Mouse (Mus musculus) testis, adult 2 months (tissue): ENCODE measurements around the gene Cers2. TPM values are rescaled to one million over a fixed set of nuclear protein-coding genes. Genes with fewer than 3 reads are reported as not detected.

Source experiments
- H3K27ac ChIP-seq: fragments of 200-500 bp; 2 replicates; pipeline ENCODE4 v1.5.1; 2012; ENCODE audit warnings: low read depth, low read length; ENCODE audit not compliant: control insufficient read depth, insufficient read depth
- H3K27me3 ChIP-seq: fragments of 200-500 bp; 2 replicates; pipeline ENCODE4 v1.6.1; 2012; ENCODE audit warnings: mild to moderate bottlenecking, low read length, moderate library complexity; ENCODE audit not compliant: control insufficient read depth, insufficient read depth
- H3K36me3 ChIP-seq: fragments of 200-500 bp; 2 replicates; pipeline ENCODE4 v1.6.1; 2012; ENCODE audit warnings: mild to moderate bottlenecking, low read length; ENCODE audit not compliant: control insufficient read depth, insufficient read depth
- H3K4me1 ChIP-seq: fragments of 200-500 bp; 2 replicates; pipeline ENCODE4 v1.6.1; 2012; ENCODE audit warnings: low read length; ENCODE audit not compliant: control insufficient read depth, insufficient read depth
- H3K4me3 ChIP-seq: fragments of 200-500 bp; 2 replicates; pipeline ENCODE4 v1.5.1; 2012; ENCODE audit warnings: low read depth, mild to moderate bottlenecking, low read length, moderate library complexity, mixed read lengths; ENCODE audit not compliant: control insufficient read depth
- POLR2A ChIP-seq: fragments of 200-500 bp; IDR thresholded peaks from 2 replicates; pipeline ENCODE4 v1.6.1; 2012; ENCODE audit warnings: low read depth, mild to moderate bottlenecking, inconsistent platforms, low read length, moderate library complexity; ENCODE audit not compliant: control insufficient read depth
- polyA plus RNA-seq: library from polyadenylated mRNA; depleted of rRNA; stranded (reverse); fragments of >200 nt; gene quantifications from 2 replicates; pipeline ENCODE4 v1.2.3, GENCODE M21; 2012; rRNA removed

Cers2 gene
- polyA plus RNA-seq, 1 experiment: 27.6 TPM

- no peak overlapping the region for H3K27ac ChIP-seq
- H3K4me1 ChIP-seq: no peaks in the 10 kb centered on the region; the same call in 1 of the 2 replicates
- no peaks in the 10 kb centered on the region for H3K36me3 ChIP-seq
- no peak overlapping the region for H3K4me3 ChIP-seq
- H3K27me3 ChIP-seq: no peaks in the 10 kb centered on the region
- TF ChIP-seq POLR2A: no peak
Measured at GRCm38 (mm10) chr3:95370101-95370500, 55.5 kb downstream of the Cers2 start.

Other genes with a start within 250 kb of the Cers2 start
- gene Pip5k1a, start 207.9 kb upstream of the Cers2 start, polyA plus RNA-seq: 14.4 and 17.8 TPM in 2 replicates
- 31.8 and 32.6 TPM in 2 replicates for gene Vps72, start 203.8 kb upstream of the Cers2 start, polyA plus RNA-seq
- 8.6 and 10.4 TPM in 2 replicates for gene Tmod4, start 190.3 kb upstream of the Cers2 start, polyA plus RNA-seq
- 41.4 and 43.3 TPM in 2 replicates for gene Scnm1, start 180.8 kb upstream of the Cers2 start, polyA plus RNA-seq
- gene Lysmd1, start 180.7 kb upstream of the Cers2 start, polyA plus RNA-seq: 7.5 and 7.9 TPM in 2 replicates
- 0.81 and 0.82 TPM in 2 replicates for gene Tnfaip8l2, start 172.4 kb upstream of the Cers2 start, polyA plus RNA-seq
- gene Sema6c, start 154.3 kb upstream of the Cers2 start, polyA plus RNA-seq: 31.3 and 38.5 TPM in 2 replicates
- gene Gabpb2, start 96.9 kb upstream of the Cers2 start, polyA plus RNA-seq: 5.2 and 5.6 TPM in 2 replicates
- 95.8 and 99.6 TPM in 2 replicates for gene Cdc42se1, start 86.1 kb upstream of the Cers2 start, polyA plus RNA-seq
- 744 and 839 TPM in 2 replicates for gene Mllt11, start 82.6 kb upstream of the Cers2 start, polyA plus RNA-seq
- gene Gm128, start 73.2 kb upstream of the Cers2 start, polyA plus RNA-seq: 603 and 652 TPM in 2 replicates
- 1.9 and 2.0 TPM in 2 replicates for gene Bnipl, start 63.6 kb upstream of the Cers2 start, polyA plus RNA-seq
- gene Mindy1, start 33.4 kb upstream of the Cers2 start, polyA plus RNA-seq: 60.3 and 61.1 TPM in 2 replicates
- 18.3 and 19.1 TPM in 2 replicates for gene Prune1, start 32.7 kb upstream of the Cers2 start, polyA plus RNA-seq
- 7.6 and 7.8 TPM in 2 replicates for gene Anxa9, start 7.6 kb upstream of the Cers2 start, polyA plus RNA-seq
- gene Setdb1, start 42.4 kb downstream of the Cers2 start, polyA plus RNA-seq: 20.0 and 24.3 TPM in 2 replicates
- 198 and 300 TPM in 2 replicates for gene 4930558C23Rik, start 88.0 kb downstream of the Cers2 start, polyA plus RNA-seq
- gene Arnt, start 119.6 kb downstream of the Cers2 start, polyA plus RNA-seq: 13.6 TPM in 2 replicates
- gene Ctsk, start 184.5 kb downstream of the Cers2 start, polyA plus RNA-seq: 1.2 and 1.9 TPM in 2 replicates
- gene Ctss, start 212.0 kb downstream of the Cers2 start, polyA plus RNA-seq: 1.6 and 1.7 TPM in 2 replicates
- gene Hormad1, start 244.9 kb downstream of the Cers2 start, polyA plus RNA-seq: 19.5 and 29.7 TPM in 2 replicates